Mouse (Mus musculus): ENCODE measurements around the gene Chst5.

- TF ChIP-seq MYOG (IDR thresholded peaks at IDR 0.05; ENCODE audit: control insufficient read depth, extremely low read depth, insufficient read length) (no peak), CTCF (IDR thresholded peaks at IDR 0.05; ENCODE audit: control insufficient read depth, insufficient read depth, insufficient read length) (no peak), USF1 (IDR thresholded peaks at IDR 0.05; ENCODE audit: low read depth) (no peak), MAX (IDR thresholded peaks at IDR 0.05) (no peak), FOSL1 (IDR thresholded peaks at IDR 0.05; ENCODE audit: insufficient read depth, low read length, poor library complexity, severe bottlenecking) (no peak)
These were observed 22.5 kb upstream of the Chst5 start for GRCm38 (mm10) chr8:111932580-111933336.

All from C2C12 (cell line).